Mouse (Mus musculus) effector memory CD4-positive, alpha-beta T cell, adult 5 months (primary cell): ENCODE data around the gene Vmn2r57. TPM values are rescaled to one million over a fixed set of nuclear protein-coding genes. Genes with fewer than 3 reads are reported as not detected.

Source experiments
- polyA plus RNA-seq: library from polyadenylated mRNA; unstranded; fragments of 100-300 nt; shearing (Covaris generic); gene quantifications from one replicate; pipeline ENCODE4 v1.2.1, GENCODE M21; 2017

Gene Vmn2r57
- not detected for polyA plus RNA-seq

GRCm38 (mm10) chr7:41448596-41448995, at the start of gene Vmn2r57:
TSS of gene Vmn2r57 (minus strand) at chr7:41448696.

DNA sequence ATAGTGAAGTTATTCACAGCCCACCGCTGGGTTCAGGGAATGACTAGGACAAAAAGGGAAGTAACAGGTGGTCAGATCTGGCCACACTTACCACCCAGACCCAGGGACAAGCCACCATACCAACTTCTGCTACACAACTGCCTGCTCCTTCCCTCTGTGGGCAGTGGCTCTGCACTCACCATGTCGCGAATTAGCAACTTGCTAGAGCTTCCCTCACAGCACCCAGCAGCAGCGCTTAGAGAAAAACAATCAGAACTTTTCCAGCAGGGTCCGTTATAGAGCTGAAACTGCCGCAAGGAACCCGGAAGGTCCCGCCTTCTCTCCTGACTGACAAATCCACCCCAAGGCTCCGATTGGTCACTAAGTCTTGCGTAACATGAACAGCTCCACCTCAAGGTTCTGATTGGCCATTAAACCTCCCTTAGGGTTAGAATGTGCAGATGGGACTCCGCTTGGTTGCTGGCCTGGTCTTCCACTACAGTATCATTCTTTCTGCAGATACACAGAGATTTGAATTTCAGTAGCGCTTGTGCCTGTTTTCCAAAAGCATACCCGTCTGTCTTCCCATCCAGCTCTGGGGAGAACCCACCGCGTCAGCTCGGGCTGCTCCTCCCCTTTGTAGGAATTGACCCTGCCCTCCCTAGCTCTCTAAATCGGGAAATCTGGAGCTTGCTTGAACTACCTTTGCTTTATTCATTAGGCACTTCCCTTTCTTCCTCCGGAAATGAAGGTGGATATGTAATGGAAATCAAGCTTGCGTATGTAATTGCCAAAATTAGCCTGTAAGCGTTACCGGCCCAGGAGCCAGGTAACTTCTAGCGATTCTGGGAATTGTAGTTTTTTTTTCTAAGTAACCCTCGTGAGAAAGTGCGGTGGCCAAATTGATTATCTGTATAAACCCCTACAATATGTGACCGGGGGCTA, 55.2 kb downstream of the Vmn2r57 start, which contains the start of gene AI987944:
TSS of gene AI987944 (minus strand) at position 332 of the 924 bp plus-strand sequence.

Other genes starting within 250 kb of the Vmn2r57 start
- gene AI987944, start 55.3 kb downstream of the Vmn2r57 start, polyA plus RNA-seq = 28.0 TPM
- gene Gm20449, start 50.7 kb upstream of the Vmn2r57 start, polyA plus RNA-seq = not detected
- gene AW146154, start 51.2 kb upstream of the Vmn2r57 start, polyA plus RNA-seq = 6.7 TPM
- not detected for gene Gm6871, start 125.0 kb upstream of the Vmn2r57 start, polyA plus RNA-seq
- gene 2610021A01Rik, start 150.5 kb upstream of the Vmn2r57 start, polyA plus RNA-seq = 14.3 TPM
- 13.9 TPM for gene Zfp788, start 184.5 kb upstream of the Vmn2r57 start, polyA plus RNA-seq